Mouse (Mus musculus) large intestine, adult 2 months (tissue): ENCODE results near the gene Zan. TPM values are rescaled to one million over a fixed set of nuclear protein-coding genes. Genes with fewer than 3 reads are reported as not detected.

Experiments
- DNase-seq: peaks from one replicate; pipeline ENCODE4 v3.0.0-alpha.2; 2012; ENCODE audit warnings: low read depth, low spot score
- WGBS: fragments of 180-500 bp; shearing (Covaris S2); methylation state at CpG from one replicate; pipeline ENCODE4 v1.1.7; 2018; 5-methylcytosine and 5-hydroxymethylcytosine counted together
- polyA plus RNA-seq: library from polyadenylated mRNA; depleted of rRNA; stranded (reverse); fragments of >200 nt; gene quantifications from 2 replicates; pipeline ENCODE4 v1.2.3, GENCODE M21; 2012; rRNA removed

Zan gene
- 1.4 and 2.8 TPM in 2 replicates for polyA plus RNA-seq

DNA sequence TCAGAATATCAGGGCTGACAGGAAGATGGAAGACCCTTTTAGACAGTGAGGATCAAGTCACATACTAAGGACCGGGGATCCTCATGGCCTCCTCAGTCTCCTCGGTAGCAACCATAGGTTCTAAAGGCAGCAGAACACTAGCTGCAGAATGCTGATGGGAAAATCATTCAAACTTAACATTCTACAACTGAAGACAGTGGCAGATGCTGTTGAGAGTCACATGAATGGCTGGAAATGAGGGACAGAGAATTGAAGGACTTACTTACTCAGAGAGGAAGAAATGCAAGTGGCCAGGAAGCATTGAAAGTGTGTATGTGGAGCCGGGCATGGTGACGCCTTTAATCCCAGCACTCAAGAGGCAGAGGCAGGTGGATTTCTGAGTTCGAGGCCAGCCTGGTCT is at the start of gene Zan:
TSS of gene Zan (minus strand) at position 101 of the 400 bp plus-strand sequence.
- DNase-seq: no peak
- 84% methylated on average over 5 of the region's 5 CpGs for WGBS

DNA sequence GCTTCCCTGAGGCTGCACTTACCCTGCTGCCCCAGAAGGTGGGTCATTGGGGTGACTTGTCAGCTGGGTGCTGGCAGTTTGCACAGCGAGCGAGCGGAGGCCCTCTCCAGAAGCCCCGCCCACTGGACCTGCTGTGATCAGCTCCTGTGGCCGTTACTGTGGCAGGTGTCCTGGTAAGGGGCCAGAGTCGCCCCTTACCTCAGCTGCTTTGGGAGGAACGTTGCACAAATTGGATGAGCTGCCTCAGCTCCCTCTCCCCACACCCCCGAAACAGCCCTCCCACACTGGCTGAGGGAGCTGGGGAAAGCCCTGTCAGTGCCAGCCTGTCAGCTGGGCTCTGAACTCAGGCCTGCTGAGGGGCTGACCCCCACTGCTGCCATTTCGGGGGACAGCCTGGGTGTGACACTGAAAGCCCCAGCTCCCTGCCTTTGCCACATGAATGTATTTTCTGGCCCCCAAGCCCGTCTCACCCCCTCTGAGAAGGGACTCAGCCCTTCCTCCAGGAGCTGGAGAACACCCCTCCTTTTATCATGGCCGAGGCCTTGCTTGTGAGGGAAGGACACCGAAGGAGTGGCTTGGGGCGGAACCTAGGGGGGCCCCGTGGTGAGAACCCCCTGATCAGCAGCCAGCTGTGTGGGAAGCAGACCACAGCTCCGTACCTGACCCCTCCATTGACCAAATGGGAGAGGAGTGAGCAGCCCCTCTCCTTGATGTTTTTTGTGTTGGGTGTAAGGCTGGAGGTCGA is 49.5 kb upstream of the Zan start:
- DNase-seq: no peak
- 41% methylated on average over 16 of the region's 16 CpGs for WGBS

DNA sequence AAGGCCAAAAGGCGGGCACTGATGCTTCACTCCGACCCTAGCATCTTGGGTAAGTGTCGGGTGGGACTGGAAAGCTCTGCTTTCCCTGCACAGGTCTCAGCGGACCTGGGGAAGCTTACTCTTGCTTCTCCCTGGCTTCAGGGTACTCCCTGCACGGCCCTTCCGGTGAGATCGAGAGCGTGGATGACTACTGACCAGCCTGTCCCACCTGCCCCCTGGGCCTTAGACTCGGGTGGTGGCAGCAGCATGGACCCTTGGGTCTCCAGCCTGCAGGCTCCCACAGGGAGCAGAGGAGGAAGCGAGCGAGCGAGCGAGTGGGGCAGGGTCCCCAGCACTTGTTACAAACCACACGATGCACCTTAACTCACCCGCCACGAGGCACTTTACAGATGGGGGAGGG is 48.6 kb upstream of the Zan start:
- 79% methylated on average over 16 of the region's 16 CpGs for WGBS
- DNase-seq: no peak

DNA sequence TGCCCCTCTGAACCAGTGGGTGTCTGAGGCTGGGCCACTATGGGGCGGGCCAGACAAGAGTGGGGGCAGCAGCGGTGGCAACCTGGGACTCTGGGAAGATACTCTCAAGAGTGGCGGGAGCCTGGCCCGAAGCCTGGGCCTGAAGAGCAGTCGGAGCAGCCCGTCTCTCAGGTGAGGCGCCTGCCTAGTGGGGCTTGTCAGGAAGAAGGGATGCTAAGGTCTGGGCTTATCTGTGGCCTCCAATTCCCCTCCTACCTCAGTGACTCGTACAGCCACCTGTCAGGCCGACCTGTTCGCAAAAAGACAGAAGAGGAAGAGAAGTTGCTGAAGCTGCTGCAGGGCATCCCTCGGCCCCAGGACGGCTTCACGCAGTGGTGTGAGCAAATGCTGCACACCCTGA is 47.8 kb upstream of the Zan start:
- DNase-seq: no peak
- WGBS: 82% methylated on average over 13 of the region's 13 CpGs

DNA sequence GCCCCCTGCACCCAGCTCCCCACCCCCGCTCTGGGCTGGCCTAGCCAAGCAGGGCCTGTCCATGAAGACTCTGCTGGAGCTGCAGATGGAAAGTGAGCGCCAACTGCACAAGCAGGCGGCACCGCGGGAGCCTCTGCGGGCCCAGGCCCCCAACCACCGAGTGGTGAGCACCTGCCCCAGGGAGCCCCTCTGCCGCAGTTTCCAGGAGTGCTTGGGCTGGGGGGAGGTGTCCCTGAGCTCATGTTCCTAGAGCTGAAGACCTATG is 47.3 kb upstream of the Zan start:
- WGBS: 87% methylated on average over 8 of the region's 8 CpGs
- DNase-seq: no peak

DNA sequence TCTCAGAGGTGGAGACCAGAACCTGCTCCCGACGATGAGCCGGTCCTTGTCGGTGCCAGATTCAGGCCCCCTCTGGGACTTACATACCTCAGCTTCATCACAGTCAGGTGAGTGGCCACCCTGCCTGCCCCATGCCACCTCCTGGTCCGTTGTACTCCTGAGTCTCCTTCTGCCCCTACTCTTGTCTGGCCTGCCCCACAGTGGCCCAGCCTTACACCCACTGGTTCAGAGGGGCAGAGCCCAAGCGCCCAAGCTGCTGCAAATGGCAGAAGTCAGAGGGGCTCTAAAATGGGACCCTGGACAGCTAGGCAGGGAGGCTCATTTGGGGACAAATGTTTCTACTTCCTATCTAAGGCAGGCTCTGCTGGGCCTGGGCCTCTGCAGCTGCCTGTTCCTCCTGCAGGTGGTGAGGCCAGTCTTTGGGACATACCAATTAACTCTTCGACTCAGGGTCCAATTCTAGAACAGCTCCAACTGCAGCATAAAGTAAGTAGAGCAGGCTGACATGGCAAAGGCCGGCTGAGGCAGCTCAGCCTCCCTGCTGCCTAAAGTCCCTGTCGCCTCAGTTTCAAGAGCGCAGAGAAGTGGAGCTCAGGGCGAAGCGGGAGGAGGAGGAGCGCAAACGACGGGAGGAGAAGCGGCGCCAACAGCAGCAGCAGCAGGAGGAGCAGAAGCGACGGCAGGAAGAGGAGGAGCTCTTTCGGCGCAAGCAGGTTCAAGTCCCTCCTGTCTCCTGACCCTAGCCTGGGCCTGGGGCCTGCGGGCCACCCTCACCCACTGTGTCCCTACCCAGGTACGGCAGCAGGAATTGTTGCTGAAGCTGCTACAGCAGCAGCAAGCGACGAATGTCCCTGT is 46.8 kb upstream of the Zan start:
- WGBS: 82% methylated on average over 25 of the region's 25 CpGs
- DNase-seq: no peak

DNA sequence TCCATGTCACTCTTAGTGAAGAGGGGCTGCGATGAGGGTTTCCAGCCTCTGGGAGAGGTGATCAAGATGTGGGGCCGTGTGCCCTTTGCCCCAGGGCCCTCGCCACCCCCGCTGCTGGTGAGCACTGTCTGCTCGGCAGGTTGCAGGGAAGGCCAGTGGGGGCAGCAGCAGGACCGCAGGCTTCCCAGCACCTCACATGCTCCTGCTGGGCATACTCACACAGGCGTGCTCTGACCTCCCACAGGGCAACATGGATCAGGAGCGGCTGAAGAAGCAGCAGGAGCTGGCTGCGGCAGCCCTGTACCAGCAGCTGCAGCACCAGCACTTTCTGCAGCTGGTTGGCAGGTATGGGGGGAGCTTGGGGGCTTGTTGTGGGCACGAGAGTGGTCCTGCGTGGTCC is 45.8 kb upstream of the Zan start:
- no peak for DNase-seq
- WGBS: 84% methylated on average over 11 of the region's 11 CpGs

DNA sequence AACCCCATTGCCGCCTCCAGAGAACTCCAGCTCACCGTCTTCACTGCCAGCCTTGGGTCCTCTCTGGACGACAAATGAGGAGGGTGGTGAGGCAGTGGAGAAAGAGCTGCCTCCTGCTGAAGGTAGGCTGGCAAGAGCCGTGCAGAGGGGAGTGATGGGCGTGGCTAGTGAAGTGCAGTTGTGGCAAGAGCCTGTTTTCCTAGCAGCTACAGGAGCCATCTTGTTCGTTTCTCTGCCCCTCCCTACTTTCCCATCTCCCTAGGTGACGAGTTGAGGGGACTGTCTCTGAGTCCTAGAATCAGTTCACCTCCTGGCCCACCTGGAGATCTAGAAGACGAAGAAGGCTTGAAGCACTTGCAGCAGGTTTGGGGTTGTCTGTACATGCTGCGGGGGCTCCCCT is 45.0 kb upstream of the Zan start:
- 79% methylated on average over 9 of the region's 9 CpGs for WGBS
- DNase-seq: no peak

DNA sequence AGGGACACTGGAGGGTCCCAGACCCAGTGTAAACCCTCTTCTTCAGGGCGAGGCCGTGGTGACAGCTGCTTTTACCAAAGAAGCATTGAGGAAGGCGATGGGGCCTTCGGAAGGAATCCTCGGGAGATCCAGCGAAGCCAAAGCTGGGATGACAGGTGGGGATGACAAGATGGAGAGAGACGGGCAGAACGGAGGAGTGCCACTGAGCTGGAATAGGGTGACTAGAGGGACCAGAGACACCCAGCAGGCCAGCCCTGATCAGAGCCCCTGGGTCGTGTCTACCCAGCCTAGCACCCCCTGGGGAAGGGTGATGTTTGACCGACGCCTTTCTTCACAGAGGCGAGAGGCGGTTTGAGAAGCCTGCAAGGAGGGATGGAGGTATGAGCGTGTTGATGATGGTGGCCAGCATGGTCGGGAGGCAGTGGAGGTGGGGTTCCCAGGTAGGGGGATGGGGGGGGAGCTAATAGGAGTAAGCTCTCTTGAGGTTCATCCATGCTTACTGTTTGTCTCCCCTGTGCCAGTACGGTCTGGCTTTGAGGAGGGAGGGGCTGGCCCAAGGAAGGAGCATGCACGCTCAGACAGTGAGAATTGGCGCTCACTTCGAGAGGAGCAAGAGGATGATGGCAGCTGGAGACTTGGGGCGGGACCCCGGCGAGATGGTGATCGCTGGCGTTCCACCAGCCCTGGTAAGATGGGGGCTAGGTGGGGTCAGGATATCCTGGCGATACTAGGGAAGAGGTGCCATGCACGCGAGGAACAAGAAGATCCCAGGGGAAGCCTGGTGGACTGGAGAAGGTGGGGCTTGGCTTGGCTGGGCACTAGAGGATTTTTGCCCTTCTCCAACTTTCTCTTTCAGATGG is 43.1 kb upstream of the Zan start:
- 89% methylated on average over 27 of the region's 27 CpGs for WGBS
- no peak for DNase-seq

DNA sequence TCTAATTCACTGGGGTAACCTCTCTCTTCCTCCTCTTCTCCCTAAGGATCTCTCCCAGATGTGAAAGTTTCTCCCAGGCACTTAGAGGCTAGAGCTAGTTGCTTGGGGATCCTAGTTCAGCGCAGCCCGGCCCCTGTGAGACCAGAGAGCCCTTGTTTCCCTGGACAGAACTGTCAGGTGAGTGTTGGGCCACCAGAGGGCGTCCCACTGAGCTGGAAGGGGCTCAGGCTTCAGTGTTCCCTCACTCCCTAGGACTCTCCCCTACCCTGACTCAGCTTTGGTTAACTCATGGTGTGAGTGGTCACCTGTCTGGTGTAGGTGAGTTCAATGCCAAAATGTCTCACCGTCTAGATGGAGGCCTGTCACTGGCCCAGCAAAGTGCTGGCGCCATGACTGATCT is 41.6 kb upstream of the Zan start, which contains the start of gene Gigyf1:
TSS of gene Gigyf1 (plus strand) at position 113 of the 400 bp plus-strand sequence.
- no peak for DNase-seq
- WGBS: 81% methylated on average over 5 of the region's 5 CpGs

DNA sequence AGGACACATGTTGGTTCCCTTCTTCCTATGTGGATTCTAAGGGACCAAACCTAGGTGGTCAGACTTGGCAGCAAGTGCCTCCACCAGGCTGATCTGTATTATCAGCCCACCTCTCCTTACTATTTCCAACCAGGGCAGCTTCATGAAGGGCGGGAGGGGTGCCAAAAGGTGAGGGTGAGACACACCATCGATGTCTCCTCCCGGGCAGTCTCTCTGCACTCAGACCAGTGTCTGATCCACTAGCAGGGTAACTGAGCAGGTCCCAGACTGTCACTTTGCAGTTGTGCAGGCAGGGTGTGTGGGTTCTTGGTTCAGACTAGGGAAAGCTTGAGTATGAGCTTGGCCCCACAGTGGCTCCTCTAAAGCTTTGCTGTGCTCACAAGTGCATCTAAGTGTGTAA is 37.9 kb upstream of the Zan start:
- 84% methylated on average over 3 of the region's 3 CpGs for WGBS
- no peak for DNase-seq

DNA sequence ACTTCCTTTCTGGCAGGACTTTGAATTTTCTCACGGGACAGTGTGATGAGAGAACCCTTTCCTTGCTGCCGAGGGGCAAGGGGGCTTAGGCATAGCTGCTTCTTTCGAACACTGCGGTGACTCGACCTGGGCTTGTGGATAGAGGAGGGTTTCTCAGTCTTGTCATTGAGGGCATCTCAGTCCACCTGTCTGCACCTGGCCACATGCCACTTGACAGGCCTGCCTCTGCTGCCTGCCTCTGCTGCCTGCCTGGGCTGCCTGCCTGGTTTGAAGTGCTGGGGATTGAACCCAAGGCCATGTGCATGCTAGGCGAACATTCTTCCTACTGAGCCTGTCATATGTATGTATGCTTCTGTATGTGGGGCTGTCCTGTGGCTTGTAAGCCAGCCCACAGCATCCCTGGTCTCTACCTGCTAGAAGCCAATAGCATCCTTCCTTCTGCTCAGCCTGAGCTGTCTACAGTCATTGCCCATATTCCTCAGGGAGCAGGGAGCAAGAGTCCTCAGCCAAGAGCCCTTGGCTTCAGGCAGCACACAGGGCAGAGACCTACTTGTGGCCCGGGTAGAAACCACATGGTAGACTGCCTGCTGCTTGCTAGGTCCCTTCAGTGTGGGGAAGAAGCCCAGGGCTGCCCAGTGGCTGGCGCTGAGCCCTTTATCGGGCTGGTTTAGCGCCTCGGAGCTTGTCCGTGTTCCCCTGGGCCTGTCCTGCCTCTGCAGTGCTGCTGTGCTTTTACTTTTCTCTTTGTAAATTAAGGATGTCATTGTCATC is 37.3 kb upstream of the Zan start:
- DNase-seq: no peak
- 80% methylated on average over 12 of the region's 12 CpGs for WGBS

DNA sequence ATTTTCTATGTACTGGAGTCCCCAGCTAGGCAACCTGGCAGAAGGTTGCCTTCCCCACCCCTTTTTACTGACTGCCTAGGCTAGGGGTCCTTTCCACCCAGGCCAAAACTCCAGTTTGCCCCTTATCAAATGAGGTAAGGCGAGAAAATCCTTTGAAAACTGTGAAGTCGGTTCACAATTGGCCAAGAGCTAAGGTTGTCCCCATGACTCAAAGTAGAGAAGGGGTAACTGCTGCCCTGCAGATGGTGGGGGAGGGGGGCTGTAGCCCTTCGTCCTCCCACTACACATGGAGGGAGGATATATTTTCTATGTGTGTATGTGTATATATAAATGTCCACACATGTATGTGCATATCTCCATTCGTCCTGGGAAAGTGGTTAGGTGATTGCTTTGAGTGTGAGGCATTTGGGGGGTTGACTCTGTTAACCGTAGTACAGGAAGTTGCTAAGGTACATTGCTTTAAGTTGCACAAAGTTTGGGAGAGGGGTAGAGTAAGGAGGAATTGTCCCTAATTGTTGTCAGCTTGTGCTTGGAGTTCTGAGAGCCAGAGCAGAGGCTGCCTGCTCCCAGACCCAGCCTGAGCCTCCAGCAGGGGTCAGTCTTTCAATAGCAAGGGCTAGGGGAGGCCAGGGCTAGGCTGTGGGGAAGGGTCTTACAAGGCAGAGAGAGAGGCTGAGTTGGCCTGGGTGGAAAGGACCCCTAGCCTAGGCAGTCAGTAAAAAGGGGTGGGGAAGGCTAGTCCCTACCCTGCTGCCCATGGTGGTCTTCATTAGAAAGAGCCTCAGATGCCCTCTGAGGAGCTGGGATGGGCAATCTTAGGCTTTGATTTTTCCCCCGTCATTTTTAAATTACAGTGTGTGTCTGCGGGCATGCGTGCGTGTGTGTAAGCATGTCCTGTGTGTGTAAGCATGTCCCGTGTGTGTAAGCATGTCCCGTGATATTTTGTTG is 36.3 kb upstream of the Zan start:
- 76% methylated on average over 11 of the region's 11 CpGs for WGBS

DNA sequence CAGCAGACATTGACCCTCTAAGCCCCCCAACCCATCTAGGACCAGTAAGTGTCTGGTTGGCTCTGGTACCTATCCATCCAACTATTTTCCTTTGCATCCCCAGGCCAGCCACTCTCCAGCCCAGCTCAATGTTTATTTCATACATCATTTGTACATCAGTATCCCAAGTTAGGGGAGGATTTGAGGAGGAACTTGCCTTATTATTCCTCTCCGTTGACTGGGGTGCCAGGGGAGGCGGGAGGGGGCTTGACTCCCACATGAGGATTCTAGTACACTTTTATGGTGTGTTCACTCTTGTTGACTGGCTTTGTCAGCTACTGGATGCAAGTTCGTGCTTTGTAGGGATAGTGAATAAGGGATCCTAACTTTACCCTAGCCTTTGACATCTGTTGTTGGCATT is 34.8 kb upstream of the Zan start:
- DNase-seq: no peak
- WGBS: 59% methylated on average over 3 of the region's 3 CpGs

More for the DNA sequence above, 36.3 kb upstream of the Zan start:
- no peak for DNase-seq

DNA sequence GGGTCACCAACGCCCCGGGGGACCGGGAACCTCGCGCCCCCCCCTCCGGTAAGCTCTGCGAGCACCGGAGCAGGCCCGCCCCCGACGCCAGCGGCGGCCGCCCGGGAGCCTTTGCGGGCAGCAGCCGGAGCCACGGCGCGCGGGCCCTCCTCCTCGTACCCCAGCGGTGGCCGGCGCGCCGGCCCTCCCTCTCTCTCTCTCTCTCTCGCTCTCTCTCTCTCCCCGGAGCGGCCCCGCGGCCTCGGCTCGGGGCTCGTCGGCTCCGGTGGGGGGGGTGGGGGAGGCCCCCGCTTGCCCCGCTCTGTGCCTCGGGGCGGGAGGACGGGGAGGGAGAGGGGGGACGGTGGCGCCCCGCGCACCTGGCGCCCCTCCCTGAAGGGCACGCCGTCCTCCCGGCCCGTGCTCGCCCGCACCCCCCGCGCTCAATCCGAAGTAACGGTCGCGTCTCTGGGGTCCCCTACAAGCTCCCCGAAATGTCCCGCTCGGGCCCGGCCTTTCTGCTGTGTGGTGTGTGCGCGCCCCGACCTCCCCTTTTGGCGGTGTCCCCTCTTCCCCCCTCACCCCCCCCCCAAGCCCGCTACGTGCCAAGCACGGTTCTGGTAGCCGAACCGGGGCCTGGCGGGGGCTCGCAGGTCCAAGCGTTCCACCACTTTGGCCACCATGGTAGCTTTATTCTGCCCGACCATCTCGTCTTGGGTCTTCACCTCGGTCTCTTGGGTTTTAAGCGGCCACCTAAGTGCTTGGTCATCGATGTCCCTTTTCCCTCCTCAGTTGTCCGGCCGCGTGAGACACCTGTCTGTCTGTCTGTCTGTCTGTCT is 33.9 kb upstream of the Zan start:
- DNase-seq: no peak
- under 1% methylated on average over 68 of the region's 83 CpGs for whole genome bisulfite sequencing

DNA sequence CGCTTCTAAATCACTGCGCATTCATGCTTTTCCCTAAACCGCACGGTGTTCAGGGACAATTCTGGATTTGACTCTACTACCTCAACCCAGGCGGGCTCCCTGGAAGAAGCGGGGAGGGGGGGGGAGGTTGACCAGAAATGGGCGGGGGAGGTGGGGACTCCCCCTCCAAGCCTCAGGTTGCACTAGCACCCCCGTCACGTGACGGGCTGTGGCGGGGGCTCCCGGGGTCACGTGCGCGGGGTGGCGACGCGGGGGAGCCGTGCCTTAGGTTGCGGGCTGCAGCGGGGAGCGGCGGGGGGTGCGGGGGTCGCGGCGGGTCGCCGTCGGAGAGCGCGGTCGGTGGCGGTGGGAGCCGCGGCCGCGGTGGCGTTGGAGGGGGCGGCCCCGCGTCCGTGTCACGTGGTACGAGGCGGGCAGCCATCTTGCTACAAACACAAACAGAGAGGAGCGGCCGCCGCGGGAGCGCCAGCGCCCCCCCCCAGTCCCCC is 33.2 kb upstream of the Zan start:
- WGBS: 3% methylated on average over 19 of the region's 52 CpGs
- no peak for DNase-seq

DNA sequence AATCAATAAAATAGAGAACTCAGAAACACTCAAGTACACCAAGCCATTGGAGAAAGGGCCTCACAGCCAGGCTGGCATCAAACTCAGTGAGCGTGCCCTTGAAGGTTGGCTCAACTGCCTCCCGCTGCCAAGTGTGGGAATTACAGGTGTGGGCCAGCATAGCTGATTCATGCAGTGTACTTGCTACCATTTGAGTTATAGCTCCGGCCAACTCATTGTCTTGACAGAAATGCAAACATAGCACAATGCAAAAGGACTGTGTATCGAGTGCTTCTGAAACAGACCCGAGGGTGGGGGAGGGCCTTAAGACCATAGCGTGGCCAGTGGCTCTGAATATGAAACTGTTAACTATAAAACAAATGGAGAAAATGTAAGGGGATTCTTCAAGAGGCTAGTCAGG is 27.2 kb upstream of the Zan start:
- DNase-seq: no peak
- WGBS: 64% methylated on average over 6 of the region's 6 CpGs
